Mouse (Mus musculus) liver, embryonic 11.5 days (tissue): ENCODE data around the gene Lrrc55. TPM values are rescaled to one million over a fixed set of nuclear protein-coding genes. Genes with fewer than 3 reads are reported as not detected.

Experiments used
- ATAC-seq: fragments of 200-750 bp; cut with Nextera tagmentation; replicated peaks from 2 replicates; pipeline ENCODE4 v1.8.0; 2017; ENCODE audit warnings: moderate number of reproducible peaks, mild to moderate bottlenecking, moderate TSS enrichment, moderate library complexity; ENCODE audit not compliant: low FRiP score
- DNase-seq: peaks from one replicate; pipeline ENCODE4 v3.0.0-alpha.2; 2017; ENCODE audit warnings: low spot score
- H3K27ac ChIP-seq: fragments of 300-500 bp; sonication (generic); 2 replicates; pipeline ENCODE4 v1.5.1; 2014; ENCODE audit warnings: mild to moderate bottlenecking, low read depth, low read length, control low read depth
- H3K27me3 ChIP-seq: fragments of 300-500 bp; sonication (generic); replicated peaks from 2 replicates; pipeline ENCODE4 v1.6.1; 2014; ENCODE audit warnings: low read length, mixed read lengths; ENCODE audit not compliant: control insufficient read depth, insufficient read depth
- H3K36me3 ChIP-seq: fragments of 300-500 bp; sonication (generic); 2 replicates; pipeline ENCODE4 v1.6.1; 2014; ENCODE audit warnings: mild to moderate bottlenecking, low read length, moderate library complexity, mixed read lengths; ENCODE audit not compliant: control insufficient read depth, insufficient read depth
- H3K4me1 ChIP-seq: fragments of 300-500 bp; sonication (generic); replicated peaks from 2 replicates; pipeline ENCODE4 v1.6.1; 2014; ENCODE audit warnings: low read length, mixed read lengths; ENCODE audit not compliant: control insufficient read depth, insufficient read depth
- H3K4me2 ChIP-seq: fragments of 300-500 bp; sonication (generic); 2 replicates; pipeline ENCODE4 v1.6.1; 2014; ENCODE audit warnings: mild to moderate bottlenecking, control low read depth, moderate library complexity
- H3K4me3 ChIP-seq: fragments of 300-500 bp; sonication (generic); 2 replicates; pipeline ENCODE4 v1.5.1; 2014; ENCODE audit warnings: low read depth, low read length, control low read depth
- H3K9ac ChIP-seq: fragments of 300-500 bp; sonication (generic); 2 replicates; pipeline ENCODE4 v1.6.1; 2014; ENCODE audit warnings: low read depth, low read length, control low read depth
- H3K9me3 ChIP-seq: fragments of 300-500 bp; sonication (generic); 2 replicates; pipeline ENCODE4 v1.6.1; 2016; ENCODE audit warnings: low read length, inconsistent platforms, mixed read lengths; ENCODE audit not compliant: control insufficient read depth
- WGBS: fragments of 180-500 bp; shearing (Covaris S2); extraction: QIAGEN DNeasy Blood & Tissue Kit; methylation state at CpG from one replicate; pipeline ENCODE4 v1.1.7; 2014; 5-methylcytosine and 5-hydroxymethylcytosine counted together
- polyA plus RNA-seq: library from polyadenylated mRNA; unstranded; fragments of >200 nt; fragmentation: Nextera tagmentation; extraction: Ambion mirVana; gene quantifications from 2 replicates; pipeline ENCODE4 v1.2.1, GENCODE M21; 2014

Gene Lrrc55
- polyA plus RNA-seq, 1 experiment from 2014 or later, result 0.51 TPM

DNA sequence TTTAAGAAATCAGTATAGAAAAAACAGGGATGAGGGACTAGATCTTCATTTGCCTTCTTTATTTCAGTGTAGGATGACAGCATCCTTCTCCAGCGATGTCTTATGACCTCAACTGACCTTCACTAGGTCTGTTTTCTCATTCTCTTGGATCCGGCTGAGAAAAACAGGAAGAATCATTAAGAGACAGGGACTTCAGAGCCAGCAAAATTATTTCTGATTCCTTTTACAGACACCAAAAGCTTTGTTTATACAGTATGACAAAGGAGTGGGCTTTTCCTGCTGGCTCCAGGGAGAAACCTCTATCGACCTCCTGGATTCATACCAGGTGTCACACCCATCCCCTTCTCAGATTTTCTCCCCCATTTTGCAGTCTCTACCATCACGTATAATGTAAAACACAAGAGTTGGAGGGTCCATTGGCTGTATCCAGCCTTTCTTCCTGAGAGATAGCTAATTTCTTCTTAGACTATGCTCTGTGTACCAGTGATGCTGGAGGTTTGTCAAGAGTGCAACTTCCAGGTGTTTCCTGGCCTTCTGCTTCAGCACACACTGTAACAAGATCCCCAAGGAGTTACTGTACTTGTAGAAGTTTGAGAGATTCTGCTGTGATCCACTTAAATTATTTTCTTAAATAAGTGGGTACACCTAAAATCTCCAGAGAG, 18.7 kb downstream of the Lrrc55 start:
- no peak overlapping the region for H3K27ac ChIP-seq
- no peak overlapping the region for H3K9ac ChIP-seq
- H3K36me3 ChIP-seq, result no peaks in the 10 kb centered on the region
- ATAC-seq (no peak), DNase-seq (no peak)
- no peaks in the 10 kb centered on the region for H3K27me3 ChIP-seq
- H3K9me3 ChIP-seq, result no peaks in the 10 kb centered on the region
- H3K4me1 ChIP-seq, result no peaks in the 10 kb centered on the region
- H3K4me2 ChIP-seq, result no peak overlapping the region
- 61% methylated on average over 4 of the region's 4 CpGs for WGBS
- H3K4me3 ChIP-seq, result no peak overlapping the region

DNA sequence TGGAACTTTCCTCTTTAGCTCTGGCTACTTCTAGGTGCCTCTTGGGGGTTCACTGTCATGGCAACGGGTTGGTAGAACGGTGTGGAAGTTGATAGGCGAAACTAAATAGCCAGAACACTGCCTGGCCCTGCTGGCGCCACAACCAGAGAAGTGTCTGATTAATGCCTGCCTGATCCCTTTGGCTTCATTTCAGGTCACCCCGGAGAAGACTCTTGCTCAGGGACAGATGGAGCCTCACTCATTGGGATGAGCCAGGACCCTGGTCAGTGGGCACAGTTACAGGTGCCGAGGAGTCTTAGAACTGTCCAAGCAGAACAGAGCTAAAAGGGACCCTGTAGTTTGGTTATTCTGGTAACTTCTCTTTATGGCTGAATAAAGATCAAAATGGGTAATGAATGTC, 23.5 kb downstream of the Lrrc55 start:
- DNase-seq, result no peak
- Histone ChIP-seq H3K9me3 (no peaks in the 10 kb centered on the region), H3K4me1 (no peaks in the 10 kb centered on the region), H3K27ac (no peak overlapping the region), H3K27me3 (no peaks in the 10 kb centered on the region), H3K4me2 (no peak overlapping the region), H3K36me3 (no peaks in the 10 kb centered on the region), H3K9ac (no peak overlapping the region), H3K4me3 (no peak overlapping the region)
- 77% methylated on average over 6 of the region's 6 CpGs for WGBS
- no peak for ATAC-seq

DNA sequence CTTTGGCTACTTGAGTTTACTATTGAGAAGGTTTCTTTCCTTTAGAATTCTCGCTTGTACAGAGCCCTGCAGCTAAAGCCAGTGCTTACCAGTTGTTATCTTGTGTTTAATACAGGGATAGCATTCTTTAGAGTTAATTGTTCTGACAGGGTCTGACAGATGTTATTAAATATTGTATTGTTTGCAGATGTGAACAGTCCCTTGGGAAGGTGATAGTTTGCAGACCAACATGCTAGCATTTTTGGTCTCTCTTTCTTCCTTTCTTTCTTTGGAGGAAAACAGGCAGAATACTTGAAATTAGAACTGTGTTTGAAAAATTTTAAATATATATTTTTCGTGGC, 24.3 kb downstream of the Lrrc55 start:
- no peak for ATAC-seq
- Histone ChIP-seq H3K4me1 (no peaks in the 10 kb centered on the region), H3K9me3 (no peaks in the 10 kb centered on the region), H3K4me2 (no peak overlapping the region), H3K4me3 (no peak overlapping the region), H3K27ac (no peak overlapping the region), H3K9ac (no peak overlapping the region), H3K36me3 (no peaks in the 10 kb centered on the region), H3K27me3 (no peaks in the 10 kb centered on the region)
- DNase-seq, result no peak
- WGBS, result 55% methylated on average over 2 of the region's 2 CpGs

DNA sequence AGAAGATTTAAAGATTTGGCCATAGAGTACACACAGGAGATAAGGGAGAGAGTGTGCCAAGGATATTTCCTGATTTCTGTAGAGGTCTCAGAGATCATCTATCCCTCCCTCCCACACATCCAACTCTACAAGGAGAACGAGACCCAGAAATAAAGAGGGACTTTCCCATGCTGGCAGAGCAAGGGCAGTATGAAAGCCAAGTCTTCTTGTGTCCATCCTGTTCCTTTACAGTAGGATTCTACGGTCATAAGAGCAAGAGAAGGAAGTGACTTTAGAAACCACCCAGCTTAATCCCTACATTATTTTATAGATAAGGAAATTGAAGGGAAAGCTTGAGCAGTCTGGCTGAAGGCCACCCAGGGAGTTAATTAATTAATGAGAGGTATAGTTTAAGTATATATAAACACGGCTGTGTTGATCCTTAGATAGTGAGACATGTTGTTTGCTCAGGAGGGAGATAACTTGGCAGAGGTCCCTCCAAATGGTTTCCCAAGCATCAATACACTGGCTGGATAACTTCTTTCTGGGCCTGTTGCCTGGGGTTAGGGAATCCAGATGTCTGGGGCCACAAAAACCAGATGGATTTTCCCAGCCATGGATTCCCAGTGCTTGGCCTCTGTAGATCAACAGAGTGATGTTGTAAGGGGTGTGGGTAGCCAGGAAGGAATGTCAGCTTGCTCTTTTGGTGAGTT, 24.8 kb downstream of the Lrrc55 start:
- Histone ChIP-seq H3K4me1 (no peaks in the 10 kb centered on the region), H3K4me2 (no peak overlapping the region), H3K4me3 (no peak overlapping the region), H3K27me3 (no peaks in the 10 kb centered on the region), H3K36me3 (no peaks in the 10 kb centered on the region), H3K9ac (no peak overlapping the region), H3K9me3 (no peaks in the 10 kb centered on the region), H3K27ac (no peak overlapping the region)
- peak; percentile 36; the same call in 1 of the 2 replicates for ATAC-seq
- WGBS, result 53% methylated on average over 3 of the region's 3 CpGs
- no peak for DNase-seq

DNA sequence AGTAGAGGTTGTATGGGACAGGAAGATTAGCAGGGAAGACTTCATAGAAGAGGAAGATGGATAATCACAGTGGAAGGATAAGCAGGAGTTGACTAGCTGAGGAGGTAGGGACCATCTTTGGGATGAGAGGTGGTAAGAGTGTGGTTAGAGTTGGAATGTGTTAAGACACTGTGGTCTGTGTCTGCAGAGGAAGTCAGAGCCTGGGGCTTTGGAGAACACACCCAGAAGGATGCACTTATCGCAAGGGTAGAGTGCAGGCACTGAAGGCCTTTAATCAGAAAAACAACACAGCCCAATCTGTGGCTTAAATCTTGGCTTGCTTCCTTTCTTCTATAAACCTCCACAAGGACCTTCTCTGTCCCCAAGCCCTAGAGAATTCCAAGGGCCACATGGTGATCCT, 28.7 kb downstream of the Lrrc55 start:
- 42% methylated on average over 1 of the region's 1 CpGs for WGBS
- no peaks in the 10 kb centered on the region for H3K9me3 ChIP-seq
- no peak for DNase-seq
- no peak overlapping the region for H3K4me2 ChIP-seq
- H3K27me3 ChIP-seq, result no peaks in the 10 kb centered on the region
- no peak overlapping the region for H3K27ac ChIP-seq
- H3K4me3 ChIP-seq, result no peak overlapping the region
- H3K36me3 ChIP-seq, result no peaks in the 10 kb centered on the region
- no peak for ATAC-seq
- no peaks in the 10 kb centered on the region for H3K4me1 ChIP-seq
- H3K9ac ChIP-seq, result no peak overlapping the region

DNA sequence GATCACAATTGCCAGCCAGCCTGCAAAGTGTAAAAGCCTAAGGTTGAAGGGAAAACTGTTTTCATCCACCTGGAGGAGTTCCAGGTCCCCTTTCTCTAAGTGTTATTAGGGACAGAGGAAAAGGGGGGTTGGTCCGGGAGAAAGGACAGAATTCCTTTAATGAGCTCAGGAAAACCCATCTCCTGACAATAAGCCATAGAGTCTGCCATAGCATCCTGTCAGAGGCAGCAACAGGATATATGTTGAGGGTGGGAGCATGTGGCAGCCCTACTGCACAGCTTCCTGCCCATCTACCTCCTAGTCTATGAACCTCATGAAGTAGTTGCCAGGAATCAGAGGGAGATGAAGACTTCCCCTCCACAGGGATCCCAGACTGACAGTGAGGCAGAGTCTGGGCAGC, 29.4 kb downstream of the Lrrc55 start:
- Histone ChIP-seq H3K27me3 (no peaks in the 10 kb centered on the region), H3K9ac (no peak overlapping the region), H3K27ac (no peak overlapping the region), H3K9me3 (no peaks in the 10 kb centered on the region), H3K36me3 (no peaks in the 10 kb centered on the region), H3K4me2 (no peak overlapping the region), H3K4me1 (no peaks in the 10 kb centered on the region), H3K4me3 (no peak overlapping the region)
- 55% methylated on average over 1 of the region's 1 CpGs for WGBS
- DNase-seq (no peak), ATAC-seq (no peak; the same call in 1 of the 2 replicates)

DNA sequence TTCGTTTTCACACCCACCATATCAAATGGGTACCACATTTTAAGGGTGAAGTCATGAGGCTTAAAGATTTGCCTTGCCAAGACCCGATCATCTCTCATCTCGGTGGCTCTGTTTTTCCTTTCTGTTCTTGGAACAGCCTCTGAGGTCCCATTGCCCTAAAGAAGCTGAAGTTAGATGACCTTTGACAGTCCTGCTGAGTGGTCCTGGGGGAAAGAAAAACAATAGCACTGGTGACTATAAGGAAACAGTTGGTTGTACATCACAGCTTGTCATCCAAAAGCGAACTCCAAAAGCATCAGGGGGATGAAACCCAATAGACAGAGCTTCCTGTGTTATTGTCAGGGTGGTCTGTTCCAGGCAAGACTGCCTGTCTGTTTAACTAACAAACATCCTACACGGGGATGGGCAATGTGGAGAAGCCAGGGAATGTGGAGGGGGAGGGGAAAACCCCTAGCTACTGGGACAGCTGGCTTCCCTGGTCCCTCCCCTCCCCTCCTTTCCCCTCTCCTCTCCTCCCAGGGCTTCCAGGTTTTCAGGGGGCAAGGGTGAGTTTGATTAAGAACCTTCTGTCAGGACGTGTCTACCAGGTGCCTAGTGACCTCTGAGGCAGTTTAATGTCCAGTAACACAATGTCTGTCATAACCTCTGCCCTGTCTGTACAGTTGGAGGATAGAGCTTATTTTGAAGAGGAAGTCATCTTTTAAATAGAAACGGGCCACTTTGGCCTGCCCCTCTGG, 33.5 kb downstream of the Lrrc55 start:
- WGBS, result 28% methylated on average over 7 of the region's 7 CpGs
- H3K27ac ChIP-seq, result no peak overlapping the region
- ATAC-seq, result peak; percentile 28; the same call in 1 of the 2 replicates

DNA sequence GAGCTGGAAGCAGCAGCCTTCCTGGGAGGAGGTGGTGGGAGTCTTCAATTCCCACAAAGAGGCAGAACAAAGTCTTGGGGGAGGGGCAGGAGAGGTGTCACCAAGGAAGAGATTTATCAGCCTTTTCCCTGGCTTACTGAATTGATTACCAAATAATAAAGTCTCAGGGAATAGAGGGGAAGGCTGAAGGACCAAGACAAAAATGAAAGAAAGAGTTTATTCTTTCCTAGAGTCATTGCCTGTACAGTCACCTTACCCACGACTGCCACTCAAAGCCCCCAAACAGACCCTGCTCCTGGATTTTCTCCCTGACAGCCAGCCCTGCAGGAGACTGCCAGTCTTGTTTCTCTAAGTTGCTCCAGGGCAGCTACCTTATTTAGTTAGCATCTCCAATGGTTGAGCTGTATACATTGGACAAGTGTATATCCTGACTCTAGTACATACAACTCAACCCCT, 35.3 kb downstream of the Lrrc55 start:
- no peak overlapping the region for H3K9ac ChIP-seq
- no peak overlapping the region for H3K4me2 ChIP-seq
- DNase-seq (no peak), ATAC-seq (no peak)
- H3K9me3 ChIP-seq, result no peaks in the 10 kb centered on the region
- H3K36me3 ChIP-seq, result no peaks in the 10 kb centered on the region
- no peaks in the 10 kb centered on the region for H3K4me1 ChIP-seq
- 22% methylated on average over 1 of the region's 1 CpGs for WGBS
- H3K27me3 ChIP-seq, result no peaks in the 10 kb centered on the region
- no peak overlapping the region for H3K27ac ChIP-seq
- no peak overlapping the region for H3K4me3 ChIP-seq

More for the DNA sequence above, 33.5 kb downstream of the Lrrc55 start:
- H3K4me1 ChIP-seq, result no peaks in the 10 kb centered on the region
- no peaks in the 10 kb centered on the region for H3K27me3 ChIP-seq
- no peak for DNase-seq
- no peak overlapping the region for H3K4me2 ChIP-seq
- H3K9ac ChIP-seq, result no peak overlapping the region
- H3K9me3 ChIP-seq, result no peaks in the 10 kb centered on the region
- no peaks in the 10 kb centered on the region for H3K36me3 ChIP-seq
- no peak overlapping the region for H3K4me3 ChIP-seq
